Mouse (Mus musculus): ENCODE measurements around the gene Kctd7. TPM values are rescaled to one million over a fixed set of nuclear protein-coding genes. Genes with fewer than 3 reads are reported as not detected.

Gene Kctd7
- polyA plus RNA-seq, 1 experiment from 2014 or later = 4.3 TPM

Other genes with a start within 250 kb of the Kctd7 start
- 8.0 and 8.7 TPM in 2 replicates for gene Zbed5, start 249.1 kb upstream of the Kctd7 start, polyA plus RNA-seq (2014; fragmentation: Nextera tagmentation; extraction: Ambion mirVana)
- 0.15 and 0.21 TPM in 2 replicates for gene Phkg1, start 246.3 kb upstream of the Kctd7 start, polyA plus RNA-seq (2014; fragmentation: Nextera tagmentation; extraction: Ambion mirVana)
- gene Nupr1l, start 236.3 kb upstream of the Kctd7 start, polyA plus RNA-seq (2014; fragmentation: Nextera tagmentation; extraction: Ambion mirVana) = 3.4 and 3.5 TPM in 2 replicates
- 20.7 and 24.6 TPM in 2 replicates for gene Vkorc1l1, start 202.9 kb upstream of the Kctd7 start, polyA plus RNA-seq (2014; fragmentation: Nextera tagmentation; extraction: Ambion mirVana)
- 49.8 and 58.7 TPM in 2 replicates for gene Gusb, start 141.8 kb upstream of the Kctd7 start, polyA plus RNA-seq (2014; fragmentation: Nextera tagmentation; extraction: Ambion mirVana)
- gene Asl, start 115.6 kb upstream of the Kctd7 start, polyA plus RNA-seq (2014; fragmentation: Nextera tagmentation; extraction: Ambion mirVana) = 40.3 and 46.4 TPM in 2 replicates
- gene Crcp, start 115.6 kb upstream of the Kctd7 start, polyA plus RNA-seq (2014; fragmentation: Nextera tagmentation; extraction: Ambion mirVana) = 24.5 and 31.2 TPM in 2 replicates
- 61.8 and 70.7 TPM in 2 replicates for gene Tpst1, start 71.5 kb upstream of the Kctd7 start, polyA plus RNA-seq (2014; fragmentation: Nextera tagmentation; extraction: Ambion mirVana)
- gene Rabgef1, start 26.9 kb downstream of the Kctd7 start, polyA plus RNA-seq (2014; fragmentation: Nextera tagmentation; extraction: Ambion mirVana) = 21.0 and 26.7 TPM in 2 replicates
- gene Tmem248, start 72.2 kb downstream of the Kctd7 start, polyA plus RNA-seq (2014; fragmentation: Nextera tagmentation; extraction: Ambion mirVana) = 42.2 and 45.9 TPM in 2 replicates
- 55.4 and 77.5 TPM in 2 replicates for gene Sbds, start 110.7 kb downstream of the Kctd7 start, polyA plus RNA-seq (2014; fragmentation: Nextera tagmentation; extraction: Ambion mirVana)
- 18.3 and 30.2 TPM in 2 replicates for gene Tyw1, start 110.8 kb downstream of the Kctd7 start, polyA plus RNA-seq (2014; fragmentation: Nextera tagmentation; extraction: Ambion mirVana)
- gene Caln1, start 224.6 kb downstream of the Kctd7 start, polyA plus RNA-seq (2014; fragmentation: Nextera tagmentation; extraction: Ambion mirVana) = 0.27 and 0.57 TPM in 2 replicates
- gene A330070K13Rik, start 239.8 kb downstream of the Kctd7 start, polyA plus RNA-seq (2014; fragmentation: Nextera tagmentation; extraction: Ambion mirVana) = not detected in 2 replicates